Mouse (Mus musculus): ENCODE data around the gene Sh2d6.

- no peak for TF ChIP-seq POLR2A (IDR thresholded peaks at IDR 0.05; ENCODE audit: borderline replicate concordance, insufficient read depth, low read length)
- TF ChIP-seq CTCF (IDR thresholded peaks at IDR 0.05; ENCODE audit: borderline replicate concordance, insufficient read depth, low read depth, low read length) = no peak
Measured at GRCm38 (mm10) chr6:72528410-72529151, 7.1 kb upstream of the Sh2d6 start.
